Mouse (Mus musculus) monocyte, adult 59 days (primary cell): ENCODE measurements around the gene Tmem39a. TPM values are rescaled to one million over a fixed set of nuclear protein-coding genes. Genes with fewer than 3 reads are reported as not detected.

Experiments used
- total RNA-seq, 2 experiments: library from RNA; stranded (reverse); gene quantifications; one replicate each; pipeline ENCODE4 v1.2.4; 2023

Tmem39a gene
- total RNA-seq = 10 to 100 TPM; 49.3 to 59.9 TPM

DNA sequence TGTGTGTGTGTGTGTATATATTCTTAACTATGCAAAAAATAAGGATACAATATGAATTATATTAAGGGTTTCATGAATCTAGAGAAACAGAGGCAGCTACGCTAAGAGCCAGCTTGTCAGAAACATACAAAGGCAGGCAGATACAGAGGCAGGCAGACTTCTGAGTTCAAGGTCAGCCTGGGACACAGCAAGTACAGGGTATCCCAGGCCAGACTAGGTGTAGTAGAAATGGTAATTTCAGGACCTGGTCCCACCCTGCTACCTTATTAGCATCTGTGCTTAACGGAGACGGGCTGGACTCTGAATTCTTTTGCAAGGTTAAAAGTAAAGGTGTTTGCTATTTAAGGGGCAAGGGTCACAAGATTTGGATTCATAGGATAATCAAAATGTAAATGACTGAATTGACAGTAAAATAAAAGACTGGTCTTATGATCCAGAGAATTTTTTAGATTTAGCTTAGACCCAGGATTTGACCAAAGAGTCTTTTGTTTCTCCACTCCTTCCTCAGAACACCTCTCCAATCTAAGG is at the start of gene Tmem39a:
Gene Tmem39a (plus strand): TSS at position 478 of the 528 bp plus-strand sequence.

DNA sequence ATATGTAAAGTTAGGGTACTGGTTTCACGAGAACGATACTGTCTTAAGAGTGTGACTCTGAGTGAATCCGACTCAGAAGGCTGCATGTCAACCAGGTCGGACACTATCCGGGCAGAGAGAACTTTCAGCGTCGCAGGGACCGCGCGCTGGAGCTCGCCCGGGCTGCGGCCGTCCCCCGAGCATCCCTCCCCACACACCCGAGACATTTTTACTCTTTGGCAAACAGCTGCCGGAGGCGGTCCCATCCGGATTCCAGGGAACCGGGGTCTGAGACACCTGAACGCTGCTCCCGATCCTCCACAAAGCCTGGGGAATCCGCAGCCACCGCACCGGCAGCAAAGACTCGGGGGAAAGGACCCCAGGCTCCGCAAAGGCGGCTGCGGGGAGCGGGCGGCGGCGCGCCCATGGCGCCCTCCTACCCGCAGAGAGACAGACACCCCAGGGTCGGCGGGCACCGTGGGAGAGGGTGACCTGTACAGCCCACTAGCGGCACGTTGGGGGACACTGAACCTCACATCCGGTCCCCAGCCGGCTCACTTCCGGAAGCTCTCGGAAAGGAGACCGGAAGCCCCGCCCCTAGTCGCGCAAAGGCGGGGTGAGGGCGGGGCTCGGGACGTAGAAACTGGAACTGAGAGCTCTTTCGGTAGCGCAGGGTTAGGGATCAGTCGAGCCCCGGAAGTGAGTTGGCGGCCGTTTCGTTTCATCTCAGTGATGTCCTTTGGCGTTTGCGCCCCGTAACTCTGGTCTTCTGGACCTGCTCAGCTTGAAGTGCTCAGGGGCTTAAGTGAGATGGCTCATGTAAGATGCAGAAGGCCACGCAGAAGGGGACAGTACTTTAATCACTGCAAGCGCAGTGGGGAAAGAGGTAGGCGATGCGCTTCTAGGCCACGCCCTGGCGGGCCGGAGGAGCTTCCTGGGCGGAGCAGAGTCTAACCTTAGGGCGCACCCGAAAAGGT is 36.1 kb upstream of the Tmem39a start, which contains the start of gene Timmdc1:
Gene Timmdc1 (minus strand): TSS at position 535 of the 956 bp plus-strand sequence.

DNA sequence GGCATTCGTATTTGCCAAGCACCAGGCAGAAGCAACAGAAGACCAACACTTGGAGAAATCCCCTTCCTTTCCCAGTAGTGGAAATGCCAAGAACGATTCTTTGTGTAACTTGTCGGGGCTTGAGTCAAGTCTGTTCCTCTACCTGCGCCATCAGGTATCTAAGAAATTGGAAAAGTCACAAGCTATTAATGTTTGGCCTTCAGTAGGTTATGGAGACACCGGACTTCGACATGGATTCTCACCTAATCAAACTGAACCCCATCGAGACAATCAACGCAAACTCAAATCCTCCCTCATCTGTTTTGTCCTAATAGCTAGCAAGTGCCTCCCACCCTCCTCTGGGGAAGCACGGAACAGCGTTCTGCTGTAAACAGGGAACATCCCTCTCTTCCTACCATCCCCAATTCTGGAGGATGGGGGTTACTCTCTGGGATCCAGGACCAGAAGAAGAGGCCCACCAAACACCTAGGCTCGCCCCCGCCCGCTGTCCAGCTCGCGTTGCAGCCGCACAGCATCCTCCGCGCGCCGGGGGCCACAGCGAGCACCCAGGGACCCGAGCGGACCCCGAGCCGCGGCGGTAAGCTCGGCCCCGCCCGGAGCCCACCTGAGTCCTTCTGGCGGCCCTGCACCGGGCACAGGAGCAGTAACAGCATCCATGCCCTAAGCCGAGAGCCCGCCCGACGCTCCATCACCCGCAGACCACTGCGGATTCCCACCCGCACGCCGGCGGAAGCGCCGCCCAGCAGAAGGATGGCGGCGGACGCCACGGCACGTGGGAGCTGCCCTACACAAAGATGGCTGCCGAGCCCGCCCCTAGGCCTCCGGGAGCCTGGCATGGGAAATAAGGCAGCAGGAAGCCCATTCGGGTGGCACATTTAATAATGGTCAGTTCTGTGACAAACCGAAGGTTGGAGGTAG is 8.8 kb upstream of the Tmem39a start, which contains the start of gene Poglut1:
Gene Poglut1 (minus strand): TSS at position 780 of the 918 bp plus-strand sequence.

Other genes starting within 250 kb of the Tmem39a start
- under 1 TPM in 1 of 2 experiments, not detected in 1; 0.21 TPM for gene Maats1, start 216.6 kb upstream of the Tmem39a start, total RNA-seq
- 10 to 100 TPM; 57.9 to 79.1 TPM for gene Cox17, start 211.7 kb upstream of the Tmem39a start, total RNA-seq
- gene Gm21987, start 211.7 kb upstream of the Tmem39a start, total RNA-seq = not detected
- gene Popdc2, start 196.5 kb upstream of the Tmem39a start, total RNA-seq = under 1 TPM; 0.55 to 0.63 TPM
- gene Pla1a, start 125.6 kb upstream of the Tmem39a start, total RNA-seq = under 1 TPM; 0.39 to 0.52 TPM
- gene Adprh, start 106.0 kb upstream of the Tmem39a start, total RNA-seq = 10 to 100 TPM; 35.0 to 40.3 TPM
- 10 to 100 TPM; 26.4 to 27.6 TPM for gene Cd80, start 103.1 kb upstream of the Tmem39a start, total RNA-seq
- gene Timmdc1, start 36.0 kb upstream of the Tmem39a start, total RNA-seq = 10 to 100 TPM; 12.8 to 15.5 TPM
- gene Poglut1, start 8.4 kb upstream of the Tmem39a start, total RNA-seq = 10 to 100 TPM; 25.9 to 26.0 TPM
- 10 to 100 TPM; 23.1 to 25.2 TPM for gene Arhgap31, start 154.6 kb downstream of the Tmem39a start, total RNA-seq
- 10 to 100 TPM in 1 of 2 experiments, 1 to 10 TPM in 1; 9.1 to 11.2 TPM for gene B4galt4, start 183.6 kb downstream of the Tmem39a start, total RNA-seq
- under 1 TPM; 0.82 to 0.84 TPM for gene Upk1b, start 241.6 kb downstream of the Tmem39a start, total RNA-seq